Mouse (Mus musculus) kidney, embryonic 16.5 days (tissue): Measurements from ENCODE around the gene Slc39a2. TPM values are rescaled to one million over a fixed set of nuclear protein-coding genes. Genes with fewer than 3 reads are reported as not detected.

Experiments
- ATAC-seq: fragments of 200-750 bp; cut with Nextera tagmentation; 2 replicates; pipeline ENCODE4 v1.8.0; 2017; ENCODE audit warnings: moderate TSS enrichment; ENCODE audit not compliant: low FRiP score, low TSS enrichment
- H3K27ac ChIP-seq: fragments of 300-500 bp; sonication (generic); 2 replicates; pipeline ENCODE4 v1.5.1; 2014; ENCODE audit warnings: low read length
- H3K27me3 ChIP-seq: fragments of 300-500 bp; sonication (generic); 2 replicates; pipeline ENCODE4 v1.6.1; 2014; ENCODE audit warnings: low read length, control low read depth, mixed read lengths; ENCODE audit not compliant: insufficient read depth
- H3K36me3 ChIP-seq: fragments of 300-500 bp; sonication (generic); 2 replicates; pipeline ENCODE4 v1.6.1; 2014; ENCODE audit warnings: low read length, control low read depth, mixed read lengths; ENCODE audit not compliant: insufficient read depth
- H3K4me1 ChIP-seq: fragments of 300-500 bp; sonication (generic); 2 replicates; pipeline ENCODE4 v1.6.1; 2014; ENCODE audit warnings: low read length, control low read depth, mixed read lengths; ENCODE audit not compliant: insufficient read depth
- H3K4me2 ChIP-seq: fragments of 300-500 bp; sonication (generic); replicated peaks from 2 replicates; pipeline ENCODE4 v1.6.1; 2014; ENCODE audit warnings: low read depth, low read length
- H3K4me3 ChIP-seq: fragments of 300-500 bp; sonication (generic); 2 replicates; pipeline ENCODE4 v1.5.1; 2014; ENCODE audit warnings: mild to moderate bottlenecking, low read length
- H3K9ac ChIP-seq: fragments of 300-500 bp; sonication (generic); replicated peaks from 2 replicates; pipeline ENCODE4 v1.6.1; 2014; ENCODE audit warnings: low read length
- H3K9me3 ChIP-seq: fragments of 300-500 bp; sonication (generic); 2 replicates; pipeline ENCODE4 v1.6.1; 2016; ENCODE audit warnings: low read length, control low read depth
- WGBS: fragments of 180-500 bp; shearing (Covaris S2); extraction: QIAGEN DNeasy Blood & Tissue Kit; methylation state at CpG from one replicate; pipeline ENCODE4 v1.1.7; 2014; 5-methylcytosine and 5-hydroxymethylcytosine counted together
- polyA plus RNA-seq: library from polyadenylated mRNA; unstranded; fragments of >200 nt; fragmentation: Nextera tagmentation; extraction: Ambion mirVana; gene quantifications from 2 replicates; pipeline ENCODE4 v1.2.1, GENCODE M21; 2015

The Slc39a2 gene
- polyA plus RNA-seq, 1 experiment from 2014 or later = 0.30 TPM

- peak within 1 kb of the TSS; percentile 69 for H3K9ac ChIP-seq
- H3K27ac ChIP-seq = peak within 1 kb of the TSS; percentile 1; the same call in 1 of the 2 replicates
- ATAC-seq = peak; percentile 74
- H3K36me3 ChIP-seq = no peaks in the 10 kb centered on the region
- H3K4me3 ChIP-seq = peak within 1 kb of the TSS; percentile 65
- H3K27me3 ChIP-seq = no peaks in the 10 kb centered on the region
- no peaks in the 10 kb centered on the region for H3K9me3 ChIP-seq
- H3K4me1 ChIP-seq = peaks cover 17% of the 10 kb centered on the region
- peak within 1 kb of the TSS; percentile 98 for H3K4me2 ChIP-seq
- WGBS = 2% methylated on average over 21 of the region's 23 CpGs
Observed at GRCm38 (mm10) chr14:51913960-51914762, 21.5 kb downstream of the Slc39a2 start, which contains the start of gene Ndrg2. Gene Ndrg2, minus strand, starts transcription at chr14:51914158.

GRCm38 (mm10) chr14:51915030-51915429 is 22.3 kb downstream of the Slc39a2 start:
- no peak overlapping the region for H3K4me3 ChIP-seq
- H3K9ac ChIP-seq = no peak overlapping the region
- no peaks in the 10 kb centered on the region for H3K9me3 ChIP-seq
- WGBS = 7% methylated on average over 3 of the region's 3 CpGs
- ATAC-seq = no peak
- no peaks in the 10 kb centered on the region for H3K27me3 ChIP-seq
- peaks cover 17% of the 10 kb centered on the region for H3K4me1 ChIP-seq
- H3K36me3 ChIP-seq = no peaks in the 10 kb centered on the region
- H3K27ac ChIP-seq = no peak overlapping the region; the same call in 1 of the 2 replicates
- H3K4me2 ChIP-seq = no peak overlapping the region

GRCm38 (mm10) chr14:51916539-51916938 is 23.9 kb downstream of the Slc39a2 start:
- WGBS = 89% methylated on average over 4 of the region's 4 CpGs
- no peak for ATAC-seq
- Histone ChIP-seq H3K27ac (no peak overlapping the region), H3K4me1 (peaks cover 17% of the 10 kb centered on the region), H3K36me3 (no peaks in the 10 kb centered on the region), H3K27me3 (no peaks in the 10 kb centered on the region), H3K9ac (no peak overlapping the region), H3K4me3 (no peak overlapping the region), H3K4me2 (no peak overlapping the region), H3K9me3 (no peaks in the 10 kb centered on the region)

GRCm38 (mm10) chr14:51918125-51918524 is 25.4 kb downstream of the Slc39a2 start, which contains the start of gene Tppp2:
Gene Tppp2, plus strand, starts transcription at chr14:51918425.
- H3K4me2 ChIP-seq = no peak within 1 kb of the TSS
- H3K9ac ChIP-seq = no peak within 1 kb of the TSS
- no peak for ATAC-seq
- no peaks in the 10 kb centered on the region for H3K27me3 ChIP-seq
- no peak within 1 kb of the TSS for H3K4me3 ChIP-seq
- no peaks in the 10 kb centered on the region for H3K9me3 ChIP-seq
- WGBS = 90% methylated on average over 4 of the region's 4 CpGs
- H3K36me3 ChIP-seq = no peaks in the 10 kb centered on the region
- H3K27ac ChIP-seq = no peak within 1 kb of the TSS
- H3K4me1 ChIP-seq = peaks cover 14% of the 10 kb centered on the region; the same call in 1 of the 2 replicates

GRCm38 (mm10) chr14:51918966-51919365 is 26.3 kb downstream of the Slc39a2 start:
- Histone ChIP-seq H3K36me3 (no peaks in the 10 kb centered on the region), H3K27me3 (no peaks in the 10 kb centered on the region), H3K9ac (no peak overlapping the region), H3K4me3 (no peak overlapping the region), H3K4me2 (no peak overlapping the region), H3K4me1 (peaks cover 13% of the 10 kb centered on the region; the same call in 1 of the 2 replicates), H3K27ac (no peak overlapping the region), H3K9me3 (no peaks in the 10 kb centered on the region)
- 87% methylated on average over 4 of the region's 4 CpGs for WGBS
- no peak for ATAC-seq

- Histone ChIP-seq H3K4me2 (no peak overlapping the region), H3K4me3 (no peak overlapping the region), H3K27me3 (no peaks in the 10 kb centered on the region), H3K9me3 (no peaks in the 10 kb centered on the region), H3K9ac (no peak overlapping the region), H3K4me1 (0 out of 2 replicates have a peak, but pooled peaks cover 5% of the 10 kb centered on the region), H3K27ac (no peak overlapping the region), H3K36me3 (no peaks in the 10 kb centered on the region)
- ATAC-seq = peak; percentile 69
- WGBS = 68% methylated on average over 16 of the region's 16 CpGs
Observed at GRCm38 (mm10) chr14:51921759-51922570, 29.3 kb downstream of the Slc39a2 start.

GRCm38 (mm10) chr14:51922571-51922865 is 29.8 kb downstream of the Slc39a2 start, which contains the start of gene Rnase13:
Gene Rnase13, minus strand, starts transcription at chr14:51922773.
- Histone ChIP-seq H3K9me3 (no peaks in the 10 kb centered on the region), H3K4me3 (no peak within 1 kb of the TSS), H3K4me1 (0 out of 2 replicates have a peak, but pooled peaks cover 5% of the 10 kb centered on the region), H3K36me3 (no peaks in the 10 kb centered on the region), H3K27me3 (no peaks in the 10 kb centered on the region), H3K4me2 (no peak within 1 kb of the TSS), H3K27ac (no peak within 1 kb of the TSS), H3K9ac (no peak within 1 kb of the TSS)
- ATAC-seq = no peak
- 90% methylated on average over 7 of the region's 7 CpGs for WGBS

- ATAC-seq = no peak
- no peak overlapping the region for H3K27ac ChIP-seq
- no peak overlapping the region for H3K9ac ChIP-seq
- no peaks in the 10 kb centered on the region for H3K27me3 ChIP-seq
- H3K4me1 ChIP-seq = 0 out of 2 replicates have a peak, but pooled peaks cover 5% of the 10 kb centered on the region
- H3K4me3 ChIP-seq = no peak overlapping the region
- H3K4me2 ChIP-seq = no peak overlapping the region
- 79% methylated on average over 2 of the region's 2 CpGs for WGBS
- no peaks in the 10 kb centered on the region for H3K9me3 ChIP-seq
- H3K36me3 ChIP-seq = no peaks in the 10 kb centered on the region
Observed at GRCm38 (mm10) chr14:51922910-51923309, 30.2 kb downstream of the Slc39a2 start.

GRCm38 (mm10) chr14:51923492-51923891 is 30.8 kb downstream of the Slc39a2 start:
- Histone ChIP-seq H3K9me3 (no peaks in the 10 kb centered on the region), H3K4me1 (0 out of 2 replicates have a peak, but pooled peaks cover 5% of the 10 kb centered on the region), H3K27me3 (no peaks in the 10 kb centered on the region), H3K4me2 (no peak overlapping the region), H3K9ac (no peak overlapping the region), H3K4me3 (no peak overlapping the region), H3K27ac (no peak overlapping the region), H3K36me3 (no peaks in the 10 kb centered on the region)
- WGBS = 79% methylated on average over 4 of the region's 4 CpGs
- no peak for ATAC-seq
